8 mouse cellular contexts compared by ENCODE assay signal in genomic region chr7:143739511-143740461, GRCm38 (mm10). TPM values are rescaled to one million over a fixed set of nuclear protein-coding genes. Genes with fewer than 3 reads are reported as not detected.
DNase-seq lines count a peak whose midpoint lies in the region; ATAC-seq and TF ChIP-seq lines count a peak whose summit lies in the region.

No protein-coding gene starts in this region.

- peak; percentile 92 for ATAC-seq in frontal cortex, adult (ENCODE audit: low TSS enrichment)
- ATAC-seq in hematopoietic stem cell, adult 5-6 weeks (replicated peaks in 1 of 2; ENCODE audit: insufficient read depth in 1 of 2, low FRiP score in 2 of 2, low TSS enrichment in 1 of 2, low read depth in 1 of 2, poor library complexity in 2 of 2, severe bottlenecking in 2 of 2), result peak; percentile 87 to 89
- peak; percentile 96 for ATAC-seq in lung, postnatal 0 days

- H3K27ac ChIP-seq in lung, postnatal 0 days (ENCODE audit: low read length), result peak overlapping the region; percentile 95

- peaks cover 23% of the 10 kb centered on the region for H3K4me1 ChIP-seq in lung, postnatal 0 days (ENCODE audit: insufficient read depth, low read depth, low read length)

- H3K36me3 ChIP-seq in lung, postnatal 0 days (ENCODE audit: insufficient read depth, low read length), result no peaks in the 10 kb centered on the region

- no peaks in the 10 kb centered on the region for H3K27me3 ChIP-seq in lung, postnatal 0 days (replicated peaks; ENCODE audit: insufficient read depth, low read length)

- 2% methylated on average over 36 of the region's 38 CpGs for WGBS in lung, postnatal 0 days

- H3K4me3 ChIP-seq in lung, postnatal 0 days (ENCODE audit: low read depth, low read length), result peak overlapping the region; percentile 72

- TF ChIP-seq EP300 in lung, postnatal 0 days (IDR thresholded peaks at IDR 0.05), result no peak

- peak; percentile 40 for DNase-seq in ES-CJ7 (ENCODE audit: low read depth, low spot score)
- DNase-seq in c-Kit-positive CD71-negative TER-119-negative erythroid progenitor cells, embryonic 14.5 days (ENCODE audit: low read depth), result peak; percentile 18
- DNase-seq in layer of hippocampus, adult 9-11 months, result peak; percentile 74
- peak; percentile 95 for DNase-seq in lung, postnatal 0 days (ENCODE audit: low spot score)
- peak; percentile 88 for DNase-seq in ovary, postnatal 36 days (ENCODE audit: low spot score)
- DNase-seq in thymus, postnatal 4 days, result peak; percentile 82

- H3K9me3 ChIP-seq in lung, postnatal 0 days (ENCODE audit: low read length), result no peaks in the 10 kb centered on the region

- H3K4me2 ChIP-seq in lung, postnatal 0 days (replicated peaks; ENCODE audit: low read depth, low read length), result peak overlapping the region; percentile 86

- no peak; the same call in 1 of the 2 replicates for TF ChIP-seq CTCF in lung, postnatal 0 days (IDR thresholded peaks at IDR 0.05)

- peak overlapping the region; percentile 94 for H3K9ac ChIP-seq in lung, postnatal 0 days (replicated peaks; ENCODE audit: low read depth)

RNA-seq across cellular contexts. Expression of gene Osbpl5, which starts 17.0 kb away (rescaled TPM):
- 14.9 and 28.2 TPM in 2 replicates for total RNA-seq in hematopoietic stem cell, adult 5-6 weeks (2017)
- polyA plus RNA-seq in lung, postnatal 0 days (2015; fragmentation: Nextera tagmentation; extraction: Ambion mirVana), result 47.6 and 56.8 TPM in 2 replicates

RNA-seq across cellular contexts. Expression of gene Mrgprg, which starts 27.0 kb away (rescaled TPM):
- total RNA-seq in hematopoietic stem cell, adult 5-6 weeks (2017), result not detected in 2 replicates
- polyA plus RNA-seq in lung, postnatal 0 days (2015; fragmentation: Nextera tagmentation; extraction: Ambion mirVana), result not detected in 2 replicates

RNA-seq across cellular contexts. Expression of gene Mrgpre, which starts 44.5 kb away (rescaled TPM):
- 0.81 and 1.3 TPM in 2 replicates for total RNA-seq in hematopoietic stem cell, adult 5-6 weeks (2017)
- 0.67 and 0.72 TPM in 2 replicates for polyA plus RNA-seq in lung, postnatal 0 days (2015; fragmentation: Nextera tagmentation; extraction: Ambion mirVana)

RNA-seq across cellular contexts. Expression of gene Tnfrsf23, which starts 54.1 kb away (rescaled TPM):
- total RNA-seq in hematopoietic stem cell, adult 5-6 weeks (2017), result 0.10 and 1.1 TPM in 2 replicates
- polyA plus RNA-seq in lung, postnatal 0 days (2015; fragmentation: Nextera tagmentation; extraction: Ambion mirVana), result 2.2 and 3.0 TPM in 2 replicates

Comparison
In these comparisons a context has a peak if more than half of its experiments do, and no peak if none do; other contexts are left out.
1. Peak in every context shown above with its lines: DNase-seq, ATAC-seq, H3K4me3 ChIP-seq and H3K27ac ChIP-seq.
2. DNase-seq: peak in every context shown above with its lines; median percentile 95 in lung, postnatal 0 days; 88 in ovary, postnatal 36 days; 82 in thymus, postnatal 4 days; 74 in layer of hippocampus, adult 9-11 months; 40 in ES-CJ7; 18 in c-Kit-positive CD71-negative TER-119-negative erythroid progenitor cells, embryonic 14.5 days.